Mouse (Mus musculus) c-Kit-negative CD71-positive TER-119-positive erythroid progenitor cells, embryonic 14.5 days (primary cell): ENCODE data around the gene Defa37.
"Not testable (repeated sequence)": the region's sequence is repeated elsewhere in the genome, so short reads cannot be mapped to it uniquely, and the experiment has no call there.

Experiments
- DNase-seq: peaks from one replicate; pipeline ENCODE4 v3.0.0-alpha.2; 2013; ENCODE audit warnings: low read depth, low spot score

The Defa37 gene

GRCm38 (mm10) chr8:21565086-21565485 lies at the start of gene Defa37:
Gene Defa37, plus strand, starts transcription at chr8:21565386.
- not testable (repeated sequence) for DNase-seq

- not testable (repeated sequence) for DNase-seq
These were observed 36.5 kb upstream of the Defa37 start, which contains the start of gene Defa32 for GRCm38 (mm10) chr8:21528732-21529131. Gene Defa32, plus strand, starts transcription at chr8:21529032.

GRCm38 (mm10) chr8:21582706-21583105 lies 17.5 kb downstream of the Defa37 start, which contains the start of gene Defa28:
Gene Defa28, plus strand, starts transcription at chr8:21583006.
- DNase-seq = not testable (repeated sequence)

GRCm38 (mm10) chr8:21594408-21594807 lies 29.2 kb downstream of the Defa37 start, which contains the start of gene Gm7861:
Gene Gm7861, minus strand, starts transcription at chr8:21594508.
- not testable (repeated sequence) for DNase-seq
